Mouse (Mus musculus) left cerebral cortex, adult 2 months (tissue): ENCODE measurements at regions not wholly inside any gene's neighbourhood (a gene's known extent, or its start where the extent isn't known, plus 50 kb on each side); places are given as distances from the start of the nearest gene placed in this dataset.

Experiments
- DNase-seq, 2 experiments: peaks; one replicate each; pipeline ENCODE4 v3.0.0; 2021 to 2022; ENCODE audit warnings: low spot score in 2 of 2, mixed read lengths in 1 of 2; ENCODE audit errors: extremely low spot score in 1 of 2
- H3K27ac ChIP-seq: fragments of 200-600 bp; 2 replicates; pipeline ENCODE4 v1.8.1; 2022
- H3K4me3 ChIP-seq: fragments of 200-600 bp; 2 replicates; pipeline ENCODE4 v1.8.1; 2022
- CTCF ChIP-seq: fragments of 200-600 bp; IDR thresholded peaks from 2 replicates; pipeline ENCODE4 v1.8.1; 2022; ENCODE audit warnings: antibody characterized with exemption, mild to moderate bottlenecking, moderate library complexity
- intact Hi-C: fragments of 180-260 bp; cut with DNase I; formaldehyde crosslinking; loops from one replicate; pipeline ENCODE4 v1.15.1; 2025

DNA sequence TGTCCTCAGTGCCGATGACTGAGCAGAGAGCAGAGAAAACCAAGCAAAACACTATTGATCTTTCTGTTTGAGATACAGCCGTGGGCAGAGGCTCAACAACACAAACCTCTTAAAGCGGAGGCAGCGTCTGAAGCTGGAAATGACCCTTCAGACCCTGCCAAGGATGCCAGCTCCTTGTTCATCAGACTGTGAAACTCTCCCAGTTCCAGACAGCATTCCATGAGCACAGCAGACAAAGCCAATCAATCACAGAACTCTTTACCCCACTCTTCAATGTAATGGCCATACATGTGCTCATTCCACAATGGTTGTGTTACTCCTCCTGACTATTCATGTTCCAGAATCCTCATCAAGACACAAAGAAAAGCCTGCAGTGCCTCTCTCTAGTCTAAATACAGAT is 73.5 kb downstream of the Tmem114 start:
- no peak overlapping the region for H3K27ac ChIP-seq
- TF ChIP-seq CTCF = no peak
- intact Hi-C loops = no loop called here
- DNase-seq = no peak
- H3K4me3 ChIP-seq = no peak overlapping the region

GRCm38 (mm10) chr16:8349148-8349547 is 75.8 kb downstream of the Tmem114 start:
- TF ChIP-seq CTCF = no peak
- no peak overlapping the region for H3K27ac ChIP-seq
- intact Hi-C loops = no loop called here
- H3K4me3 ChIP-seq = no peak overlapping the region
- no peak for DNase-seq

DNA sequence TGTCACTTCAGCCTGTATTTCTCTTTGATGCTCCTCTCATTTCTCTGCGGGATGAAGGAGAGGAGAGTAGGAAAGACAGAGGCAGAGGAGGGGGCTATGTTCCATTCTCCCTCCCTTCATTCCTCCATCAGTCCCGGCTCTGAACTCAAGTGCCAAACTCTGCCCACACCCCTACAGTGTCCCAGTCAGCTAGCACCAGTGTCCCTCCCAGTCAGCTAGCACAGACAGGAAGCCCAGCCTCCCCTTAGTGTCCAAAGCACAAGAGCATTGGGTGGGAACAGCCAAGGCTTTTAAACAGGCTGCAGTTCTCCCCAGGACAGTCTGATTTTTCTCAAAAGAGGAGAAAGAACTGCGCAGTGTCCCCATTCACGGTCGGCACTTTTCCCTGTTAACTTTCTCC is 76.3 kb downstream of the Tmem114 start:
- DNase-seq = no peak
- intact Hi-C loops = no loop called here
- TF ChIP-seq CTCF = no peak
- Histone ChIP-seq H3K27ac (no peak overlapping the region), H3K4me3 (no peak overlapping the region)

GRCm38 (mm10) chr16:8345216-8345615 is 79.7 kb downstream of the Tmem114 start:
- DNase-seq = no peak
- Histone ChIP-seq H3K4me3 (no peak overlapping the region), H3K27ac (no peak overlapping the region)
- TF ChIP-seq CTCF = no peak
- intact Hi-C loops = no loop called here

GRCm38 (mm10) chr16:8333081-8333710 is 91.7 kb downstream of the Tmem114 start:
- intact Hi-C loops = loop anchor here (10.0 kb wide), 1 partner anchor 1828 kb away; no protein-coding TSS in a partner anchor

DNA sequence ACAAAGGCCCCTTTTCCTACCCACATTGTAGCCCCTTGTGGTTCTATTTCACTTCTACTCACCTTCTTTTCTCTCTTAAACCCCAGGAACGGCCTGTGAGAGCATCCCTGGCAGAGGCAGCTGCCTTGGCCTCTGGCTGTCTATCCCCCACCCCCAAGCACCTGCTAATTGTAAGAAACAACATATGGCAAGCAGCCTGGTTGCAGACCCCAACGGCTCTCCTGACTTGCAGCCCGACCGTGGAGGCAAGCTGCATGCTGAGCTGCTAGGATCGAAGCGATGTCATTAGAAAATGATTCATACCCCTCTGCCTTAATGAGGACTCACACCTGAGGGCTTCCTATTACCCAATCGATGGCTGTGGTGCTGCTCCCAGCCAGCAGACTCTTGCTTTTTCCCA is 112.9 kb downstream of the Tmem114 start:
- TF ChIP-seq CTCF = no peak
- Histone ChIP-seq H3K4me3 (no peak overlapping the region), H3K27ac (no peak overlapping the region)
- intact Hi-C loops = no loop called here
- no peak for DNase-seq

More at GRCm38 (mm10) chr16:8333081-8333710, 91.7 kb downstream of the Tmem114 start:
- DNase-seq = peak; percentile 22 to 43
- peak; percentile 72 for TF ChIP-seq CTCF
- Histone ChIP-seq H3K4me3 (no peak overlapping the region), H3K27ac (no peak overlapping the region; the same call in 1 of the 2 replicates)

GRCm38 (mm10) chr16:8306389-8306788 is 118.5 kb downstream of the Tmem114 start:
- TF ChIP-seq CTCF = no peak
- H3K4me3 ChIP-seq = no peak overlapping the region
- no peak overlapping the region for H3K27ac ChIP-seq
- intact Hi-C loops = loop anchor here (10.0 kb wide), 1 partner anchor 302 kb away; no protein-coding TSS in a partner anchor
- DNase-seq = peak; percentile 13 to 40
